Mouse (Mus musculus): ENCODE data around the gene Tpbpa. TPM values are rescaled to one million over a fixed set of nuclear protein-coding genes. Genes with fewer than 3 reads are reported as not detected.
"Not testable (repeated sequence)": the region's sequence is repeated elsewhere in the genome, so short reads cannot be mapped to it uniquely, and the experiment has no call there.

Gene Tpbpa
- total RNA-seq (2021) = not detected
- long read RNA-seq, experiment 1 = 0 reads
- long read RNA-seq, experiment 2 = 0 reads

- not testable (repeated sequence) for DNase-seq
Measured at GRCm38 (mm10) chr13:60941884-60942283, at the start of gene Tpbpa. TSS of gene Tpbpa (minus strand) at chr13:60941984.

GRCm38 (mm10) chr13:60986915-60987314 is 45.1 kb upstream of the Tpbpa start:
- not testable (repeated sequence) for DNase-seq

GRCm38 (mm10) chr13:60972319-60972718 is 30.5 kb upstream of the Tpbpa start:
- not testable (repeated sequence) for DNase-seq

- not testable (repeated sequence) for DNase-seq
Measured at GRCm38 (mm10) chr13:60963985-60964384, 22.2 kb upstream of the Tpbpa start.

GRCm38 (mm10) chr13:60961706-60962105 is 19.9 kb upstream of the Tpbpa start:
- DNase-seq = peak; percentile 19

GRCm38 (mm10) chr13:60936500-60936901 is 5.3 kb downstream of the Tpbpa start, which contains the start of the genes Gm49391 and Ctla2a:
TSS of gene Gm49391 (minus strand) at chr13:60936571.
TSS of gene Ctla2a (minus strand) at chr13:60936625.
- DNase-seq = peak; percentile 28

- not testable (repeated sequence) for DNase-seq
Measured at GRCm38 (mm10) chr13:60935490-60935889, 6.3 kb downstream of the Tpbpa start, which contains the start of gene Gm49393. TSS of gene Gm49393 (minus strand) at chr13:60935590.

- DNase-seq = not testable (repeated sequence)
Measured at GRCm38 (mm10) chr13:60904780-60905179, 37.0 kb downstream of the Tpbpa start, which contains the start of gene Tpbpb. TSS of gene Tpbpb (minus strand) at chr13:60904880.

- DNase-seq = peak; percentile 67
Measured at GRCm38 (mm10) chr13:60897328-60897727, 44.5 kb downstream of the Tpbpa start, which contains the start of gene Ctla2b. TSS of gene Ctla2b (minus strand) at chr13:60897447.

GRCm38 (mm10) chr13:60896794-60897193 is 45.0 kb downstream of the Tpbpa start, which contains the start of gene Gm49392:
TSS of gene Gm49392 (minus strand) at chr13:60896894.
- DNase-seq = not testable (repeated sequence)

- no peak for DNase-seq
Measured at GRCm38 (mm10) chr13:60895406-60896160, 46.2 kb downstream of the Tpbpa start.

- no peak for DNase-seq
Measured at GRCm38 (mm10) chr13:60892301-60892700, 49.5 kb downstream of the Tpbpa start.

Other genes starting within 250 kb of the Tpbpa start
- gene BC051665, start 155.6 kb downstream of the Tpbpa start, total RNA-seq (2021) = not detected
- gene Ctsll3, start 139.1 kb downstream of the Tpbpa start, total RNA-seq (2021) = not detected
- gene 4930486L24Rik, start 77.5 kb downstream of the Tpbpa start, total RNA-seq (2021) = under 1 TPM in 1 of 2 experiments, not detected in 1; 0.40 TPM
- gene Gm49392, start 45.1 kb downstream of the Tpbpa start, total RNA-seq (2021) = under 1 TPM; 0.32 to 0.74 TPM
- gene Ctla2b, start 44.5 kb downstream of the Tpbpa start, total RNA-seq (2021) = 1 to 10 TPM; 1.3 to 4.3 TPM
- not detected for gene Tpbpb, start 37.1 kb downstream of the Tpbpa start, total RNA-seq (2021)
- gene Gm49393, start 6.4 kb downstream of the Tpbpa start, total RNA-seq (2021) = not detected
- 1 to 10 TPM in 1 of 2 experiments, under 1 TPM in 1; 0.87 to 1.1 TPM for gene Gm49391, start 5.4 kb downstream of the Tpbpa start, total RNA-seq (2021)
- gene Ctla2a, start 5.4 kb downstream of the Tpbpa start, total RNA-seq (2021) = 10 to 100 TPM; 18.1 to 40.9 TPM
- gene Ctsj, start 64.0 kb upstream of the Tpbpa start, total RNA-seq (2021) = not detected
- not detected for gene Ctsq, start 98.6 kb upstream of the Tpbpa start, total RNA-seq (2021)
- gene Ctsr, start 222.3 kb upstream of the Tpbpa start, total RNA-seq (2021) = not detected